Mouse (Mus musculus): Measurements from ENCODE around the gene Mapt. TPM values are rescaled to one million over a fixed set of nuclear protein-coding genes. Genes with fewer than 3 reads are reported as not detected.

The Mapt gene
- 4.9 and 6.6 TPM in 2 replicates for polyA plus RNA-seq (2015; fragmentation: Nextera tagmentation; extraction: Ambion mirVana)

GRCm38 (mm10) chr11:104231041-104231911 lies at the start of gene Mapt:
Mapt (plus strand) TSS chr11:104231390.

GRCm38 (mm10) chr11:104186135-104186836 lies 44.9 kb upstream of the Mapt start, which contains the start of gene Sppl2c:
Sppl2c (plus strand) TSS chr11:104186327.

Small RNA genes lying within 50 kb of the gene (microRNA-seq; reads per million reads assigned to microRNA genes)
- gene Gm47310, result 0 reads per million in 2 experiments

Other genes starting within 250 kb of the Mapt start
- not detected in 2 replicates for gene Crhr1, start 98.5 kb upstream of the Mapt start, polyA plus RNA-seq (2015; fragmentation: Nextera tagmentation; extraction: Ambion mirVana)
- gene Sppl2c, start 45.1 kb upstream of the Mapt start, polyA plus RNA-seq (2015; fragmentation: Nextera tagmentation; extraction: Ambion mirVana), result not detected in 2 replicates
- gene Kansl1, start 237.5 kb downstream of the Mapt start, polyA plus RNA-seq (2015; fragmentation: Nextera tagmentation; extraction: Ambion mirVana), result 7.5 and 7.6 TPM in 2 replicates

Data from skeletal muscle tissue, postnatal 0 days (tissue).